Mouse (Mus musculus) bone marrow, adult 2 months (tissue): ENCODE measurements at regions not wholly inside any gene's neighbourhood (a gene's known extent, or its start where the extent isn't known, plus 50 kb on each side); places are given as distances from the start of the nearest gene placed in this dataset.

Experiments used
- H3K27ac ChIP-seq: fragments of 200-500 bp; 2 replicates; pipeline ENCODE4 v1.5.1; 2012; ENCODE audit warnings: low read depth, mild to moderate bottlenecking, control low read depth, inconsistent platforms, low read length; ENCODE audit not compliant: control insufficient read depth, poor library complexity, insufficient read depth
- H3K4me1 ChIP-seq: fragments of 200-500 bp; 2 replicates; pipeline ENCODE4 v1.6.1; 2011; ENCODE audit warnings: low read length; ENCODE audit not compliant: control insufficient read depth, insufficient read depth
- H3K4me3 ChIP-seq: fragments of 200-500 bp; replicated peaks from 2 replicates; pipeline ENCODE3; 2011; ENCODE audit warnings: mild to moderate bottlenecking, low read depth, low read length, control low read depth; ENCODE audit not compliant: control insufficient read depth
- CTCF ChIP-seq: fragments of 200-500 bp; IDR thresholded peaks from 2 replicates; pipeline ENCODE4 v1.5.1; 2011; ENCODE audit warnings: low read length, control low read depth; ENCODE audit not compliant: control insufficient read depth, insufficient read depth
- POLR2A ChIP-seq: fragments of 200-500 bp; IDR thresholded peaks from 2 replicates; pipeline ENCODE4 v1.6.1; 2011; ENCODE audit warnings: low read depth, mild to moderate bottlenecking, control low read depth, low read length, borderline replicate concordance; ENCODE audit not compliant: control insufficient read depth
- WGBS: fragments of 180-500 bp; shearing (Covaris S2); methylation state at CpG from one replicate; pipeline ENCODE4 v1.1.7; 2018; 5-methylcytosine and 5-hydroxymethylcytosine counted together

DNA sequence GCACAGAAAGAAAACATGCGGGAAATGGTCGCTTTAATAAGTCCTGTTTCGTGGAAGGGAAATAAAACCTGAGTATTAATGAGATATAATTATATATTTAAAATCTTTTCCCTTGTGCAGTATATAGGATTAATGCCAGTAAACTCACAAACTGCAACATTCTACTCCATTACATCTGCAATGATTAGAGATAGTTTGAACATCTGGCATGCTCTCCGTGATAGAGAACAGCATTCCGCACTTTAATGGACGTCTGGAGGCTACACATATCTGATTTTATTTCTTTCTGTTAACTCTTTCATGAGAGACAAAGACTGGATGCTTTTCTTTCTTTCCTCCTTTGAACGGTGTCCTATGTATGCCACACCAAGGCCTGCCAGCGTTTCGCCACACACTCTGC lies 480.9 kb downstream of the Zfp536 start:
- TF ChIP-seq POLR2A, result no peak
- no peak for TF ChIP-seq CTCF
- Histone ChIP-seq H3K27ac (no peak overlapping the region), H3K4me1 (no peaks in the 10 kb centered on the region), H3K4me3 (no peak overlapping the region)
- WGBS, result 87% methylated on average over 9 of the region's 9 CpGs

DNA sequence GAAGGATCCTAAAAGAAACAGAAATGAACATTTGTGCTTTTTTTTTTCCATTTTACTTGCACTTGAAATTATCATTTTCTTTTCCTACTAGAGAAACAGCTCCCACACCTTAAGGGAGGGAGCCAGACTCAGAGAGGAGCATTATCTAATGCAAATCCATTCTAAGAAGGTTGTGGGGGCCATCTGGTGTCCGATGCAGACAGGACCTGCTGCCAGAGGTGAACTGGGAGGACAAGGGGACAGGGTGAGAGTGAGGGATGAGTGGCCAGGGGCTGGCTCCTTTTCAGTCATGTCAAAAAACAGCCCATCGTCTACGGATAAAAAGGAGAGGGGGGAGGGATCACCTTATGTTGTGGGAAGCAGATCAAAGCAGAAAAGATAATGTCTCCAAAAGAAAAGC lies 474.6 kb downstream of the Zfp536 start:
- WGBS, result 55% methylated on average over 3 of the region's 3 CpGs
- TF ChIP-seq CTCF, result no peak
- TF ChIP-seq POLR2A, result no peak
- no peak overlapping the region for H3K4me3 ChIP-seq
- no peak overlapping the region for H3K27ac ChIP-seq
- H3K4me1 ChIP-seq, result no peaks in the 10 kb centered on the region

DNA sequence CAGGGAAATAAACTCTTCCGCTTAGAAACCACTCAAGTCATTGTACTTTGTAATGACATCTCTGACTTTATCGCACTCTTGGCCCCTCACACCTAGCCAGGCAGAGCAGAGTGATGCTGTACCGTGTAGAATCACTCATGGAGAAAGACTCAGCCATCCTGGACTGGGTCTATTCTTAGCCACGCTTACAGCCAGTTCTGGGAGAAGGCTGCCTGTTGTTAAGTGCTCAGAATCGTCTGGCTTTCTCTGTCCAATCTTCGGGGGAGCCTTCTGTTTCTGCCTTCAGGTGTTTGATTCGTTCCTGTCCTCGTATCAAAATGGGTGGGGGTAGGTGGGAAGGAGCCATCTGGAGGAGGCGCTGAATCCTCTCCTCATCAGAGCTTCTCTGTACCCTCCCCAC lies 468.0 kb downstream of the Zfp536 start:
- H3K27ac ChIP-seq, result no peak overlapping the region
- 80% methylated on average over 9 of the region's 9 CpGs for WGBS
- TF ChIP-seq POLR2A (no peak), CTCF (no peak)
- H3K4me3 ChIP-seq, result no peak overlapping the region
- H3K4me1 ChIP-seq, result no peaks in the 10 kb centered on the region

DNA sequence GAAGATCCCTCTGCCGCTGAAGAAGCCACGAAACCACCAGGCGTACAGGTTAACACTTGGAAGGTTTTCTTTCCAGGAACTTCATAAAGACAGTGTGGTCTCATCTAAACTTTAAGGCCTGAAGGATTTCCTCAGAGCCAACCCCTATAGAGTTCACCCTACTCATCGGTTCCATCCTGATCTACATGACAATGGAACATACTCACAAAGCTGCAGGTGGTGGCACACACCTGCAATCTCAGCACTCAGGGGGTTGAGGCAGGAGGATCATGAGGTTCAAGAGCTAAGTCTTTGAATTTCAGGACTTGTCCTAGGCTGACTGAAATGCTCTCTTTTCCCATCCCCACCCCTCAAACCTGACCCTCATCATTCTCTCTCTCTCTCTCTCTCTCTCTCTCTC lies 466.2 kb downstream of the Zfp536 start:
- no peak overlapping the region for H3K4me3 ChIP-seq
- WGBS, result 80% methylated on average over 4 of the region's 4 CpGs
- TF ChIP-seq POLR2A, result no peak
- TF ChIP-seq CTCF, result no peak

DNA sequence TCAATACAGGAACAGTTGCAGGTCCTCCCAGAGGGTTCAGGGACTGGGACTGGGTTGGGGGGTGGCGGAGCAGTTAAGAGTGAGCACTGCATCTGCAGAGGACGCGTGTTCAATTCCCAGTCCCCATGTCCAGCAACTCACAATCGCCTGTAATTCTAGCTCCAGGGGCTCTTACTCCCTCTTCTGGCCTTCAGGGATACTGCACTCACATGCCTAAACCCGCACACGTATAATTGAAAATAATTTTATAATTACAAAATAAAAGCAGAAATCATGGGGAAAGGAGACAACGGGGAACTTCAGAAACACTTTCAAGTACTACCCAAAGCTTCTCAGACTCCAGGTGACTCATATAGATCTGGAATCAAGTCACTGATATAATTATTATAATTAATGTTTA lies 448.8 kb downstream of the Zfp536 start:
- TF ChIP-seq CTCF (no peak), POLR2A (no peak)
- no peak overlapping the region for H3K27ac ChIP-seq
- 83% methylated on average over 7 of the region's 7 CpGs for WGBS

More for the DNA sequence above, 466.2 kb downstream of the Zfp536 start:
- H3K27ac ChIP-seq, result no peak overlapping the region
- no peaks in the 10 kb centered on the region for H3K4me1 ChIP-seq

DNA sequence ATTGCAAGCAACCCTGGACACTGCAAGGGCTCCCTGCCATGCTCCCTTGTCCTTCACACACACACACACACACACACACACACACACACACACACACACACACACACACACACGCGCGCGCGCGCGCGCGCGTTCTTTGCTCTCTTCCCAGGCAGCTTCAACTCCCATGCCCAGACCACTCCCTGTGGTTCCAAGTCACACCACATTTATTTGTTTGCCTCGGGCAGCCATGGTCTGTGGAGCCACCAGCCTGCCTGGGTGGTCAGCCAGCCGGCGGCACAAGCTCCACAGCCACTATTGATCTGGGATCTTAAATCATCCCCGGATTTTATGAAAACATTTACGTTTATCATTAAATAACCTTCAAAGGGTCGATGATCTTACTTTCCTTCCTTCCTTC lies 440.0 kb downstream of the Zfp536 start:
- WGBS, result 80% methylated on average over 16 of the region's 16 CpGs
- Histone ChIP-seq H3K4me1 (no peaks in the 10 kb centered on the region), H3K27ac (no peak overlapping the region), H3K4me3 (no peak overlapping the region)
- TF ChIP-seq CTCF (no peak), POLR2A (no peak)

More for the DNA sequence above, 448.8 kb downstream of the Zfp536 start:
- H3K4me1 ChIP-seq, result no peaks in the 10 kb centered on the region
- H3K4me3 ChIP-seq, result no peak overlapping the region

DNA sequence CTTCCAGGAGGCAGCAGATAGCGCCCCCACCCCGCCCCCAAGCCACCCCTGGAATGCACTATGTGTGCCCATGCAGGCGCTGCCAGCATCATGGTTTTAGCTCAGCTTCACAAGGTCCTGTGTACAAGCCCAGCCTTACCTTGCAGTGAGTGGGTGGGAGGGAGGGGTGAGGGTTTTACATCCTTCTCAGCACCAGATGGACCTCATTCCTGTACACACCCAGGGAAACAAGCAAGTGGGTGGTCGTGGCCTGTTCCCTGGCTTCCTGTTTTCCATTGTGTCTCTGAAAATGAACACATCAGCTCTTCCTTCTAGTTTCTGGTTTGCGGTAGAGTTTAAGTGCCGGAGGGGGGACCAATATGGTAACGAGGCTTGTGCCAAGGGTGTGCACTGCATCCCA lies 438.2 kb downstream of the Zfp536 start:
- Histone ChIP-seq H3K4me3 (no peak overlapping the region), H3K27ac (no peak overlapping the region), H3K4me1 (no peaks in the 10 kb centered on the region)
- TF ChIP-seq POLR2A, result no peak
- no peak for TF ChIP-seq CTCF
- 50% methylated on average over 7 of the region's 7 CpGs for WGBS

DNA sequence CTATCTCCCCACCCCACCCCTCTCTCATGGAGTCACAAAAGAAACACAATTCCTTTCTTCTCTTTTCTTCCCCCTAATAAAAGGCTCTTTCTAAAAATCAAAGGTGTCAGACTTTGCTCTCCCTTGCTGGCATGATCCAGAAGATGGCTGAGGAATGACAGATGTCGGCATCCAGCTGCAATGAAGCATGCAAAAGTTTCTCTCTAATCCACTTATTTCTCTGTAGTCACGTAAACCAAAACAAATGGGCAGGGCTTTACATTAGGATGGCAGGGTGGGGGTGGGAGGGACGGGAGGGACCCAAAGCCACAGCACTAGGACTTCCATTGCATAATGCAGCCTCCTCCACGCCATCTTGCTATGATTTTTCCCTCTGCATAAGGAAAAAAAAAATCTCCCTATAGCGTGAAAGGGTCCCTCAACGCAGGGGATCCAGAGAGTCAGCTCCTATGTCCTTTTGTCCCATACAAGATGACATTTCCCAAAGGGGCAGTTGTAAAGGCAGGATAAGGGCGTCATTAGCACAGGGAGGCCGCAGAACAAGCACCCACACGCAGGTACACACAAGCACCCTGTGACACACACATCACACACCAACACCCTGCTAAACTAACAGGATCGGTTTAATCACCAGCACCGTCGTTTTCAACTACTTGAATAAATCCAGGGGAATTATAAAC lies 437.1 kb downstream of the Zfp536 start:
- Histone ChIP-seq H3K4me3 (no peak overlapping the region), H3K4me1 (no peaks in the 10 kb centered on the region), H3K27ac (no peak overlapping the region)
- 25% methylated on average over 12 of the region's 12 CpGs for WGBS
- TF ChIP-seq POLR2A, result no peak
- TF ChIP-seq CTCF, result no peak
